Mouse (Mus musculus) ovary, postnatal 10 days (tissue): ENCODE data around the gene Micall1.

Source experiments
- DNase-seq: peaks from one replicate; pipeline ENCODE4 v3.0.0; 2022; ENCODE audit warnings: low spot score

Micall1 gene

DNA sequence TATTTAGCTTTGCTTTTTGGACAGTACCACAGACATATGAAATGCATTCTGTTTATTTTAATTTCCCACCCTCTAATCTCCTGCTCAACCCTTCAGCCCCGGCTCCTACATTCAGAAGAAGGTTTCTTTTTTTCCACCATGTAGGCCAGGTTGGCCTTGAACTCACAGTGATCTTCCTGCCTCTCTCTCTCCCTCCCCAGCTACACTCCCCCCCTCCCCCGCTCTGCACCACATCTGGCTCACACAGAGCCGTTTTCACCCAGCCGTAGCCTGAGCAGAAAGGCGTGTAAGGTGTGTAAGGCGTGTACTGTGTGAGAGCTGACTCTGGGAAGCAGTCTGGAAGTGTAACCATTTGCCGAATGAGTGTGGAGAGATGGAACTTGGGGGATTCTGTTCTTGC lies 20.6 kb downstream of the Micall1 start:
- DNase-seq, result no peak

DNA sequence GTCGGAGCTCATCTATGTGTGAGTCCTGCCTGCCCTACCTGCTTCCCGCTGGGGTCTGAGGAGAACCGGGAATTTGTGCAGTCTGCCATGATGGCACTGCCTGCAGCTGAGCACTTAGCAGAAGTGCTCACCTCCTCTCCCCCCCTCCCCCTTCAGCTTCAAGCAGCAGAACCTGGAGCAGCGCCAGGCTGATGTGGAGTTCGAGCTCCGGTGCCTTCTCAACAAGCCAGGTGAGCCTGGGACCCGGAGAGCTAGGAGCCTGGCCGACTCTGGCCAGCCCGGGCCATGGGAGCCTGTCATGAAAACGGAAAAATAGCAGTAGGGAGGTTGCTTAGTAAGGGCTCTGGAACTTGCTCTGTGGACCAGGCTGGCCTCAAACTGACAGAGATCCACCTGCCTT lies 22.1 kb downstream of the Micall1 start:
- DNase-seq, result no peak

DNA sequence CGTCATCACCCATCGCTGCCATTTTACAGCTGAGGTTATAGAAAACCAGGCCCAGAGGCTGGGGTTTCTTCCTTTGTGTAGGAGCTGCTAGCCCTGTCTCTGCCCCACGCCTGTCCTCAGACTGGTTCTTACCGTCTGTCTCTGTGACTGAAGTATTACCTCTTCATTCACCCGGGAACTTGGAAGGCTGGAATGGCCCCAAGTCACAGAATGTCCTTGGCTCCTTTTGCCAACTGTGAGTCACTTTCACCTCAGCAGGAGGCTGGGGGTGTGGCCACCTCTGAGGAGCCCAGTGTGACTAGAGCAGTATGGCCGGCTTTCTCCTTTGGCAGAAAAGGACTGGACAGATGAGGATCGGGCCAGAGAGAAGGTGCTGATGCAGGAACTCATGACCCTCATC lies 22.7 kb downstream of the Micall1 start:
- DNase-seq, result no peak

- DNase-seq, result no peak
Observed at GRCm38 (mm10) chr15:79133191-79133661, 24.5 kb downstream of the Micall1 start.

- DNase-seq, result no peak
Observed at GRCm38 (mm10) chr15:79134496-79135270, 26.0 kb downstream of the Micall1 start.

- DNase-seq, result no peak
Observed at GRCm38 (mm10) chr15:79135332-79135731, 26.6 kb downstream of the Micall1 start.

DNA sequence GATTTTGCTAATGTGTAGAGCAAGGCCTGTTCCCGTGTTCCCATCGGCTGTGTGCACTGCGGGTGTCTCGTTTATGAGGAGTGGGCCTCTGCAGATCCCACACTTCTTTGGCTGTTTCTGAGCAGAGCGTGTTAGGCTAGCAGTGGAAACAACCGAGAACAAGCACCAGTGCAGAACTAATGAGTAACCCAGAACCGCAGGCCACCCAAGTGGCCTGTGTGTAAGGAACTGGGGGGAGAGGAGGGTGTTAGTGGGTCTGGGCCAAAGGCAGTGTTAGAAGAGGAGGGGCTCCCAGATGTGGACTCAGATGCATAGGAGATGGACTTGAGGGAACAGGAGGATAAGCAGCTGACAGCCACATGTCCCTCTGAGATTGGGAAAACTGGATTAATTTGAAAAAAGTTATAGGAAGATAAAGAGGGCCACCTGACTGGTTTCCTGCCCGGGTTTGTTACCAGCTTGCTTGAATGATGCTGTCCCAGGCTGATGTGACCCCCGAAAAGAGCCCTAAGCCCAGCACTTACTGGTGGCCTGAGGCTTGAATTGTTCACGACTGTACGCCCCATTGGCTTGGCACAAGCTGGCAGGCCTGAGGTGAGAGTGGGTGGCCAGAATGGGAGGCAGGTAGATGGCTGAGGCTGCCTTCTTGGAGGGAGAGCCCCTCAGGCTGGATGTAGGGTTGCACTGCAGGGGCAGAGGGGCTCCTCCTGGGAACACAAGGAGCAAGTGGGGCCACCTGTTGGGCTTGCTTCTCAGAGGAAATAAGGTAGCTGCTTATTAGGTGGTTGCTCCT lies 27.3 kb downstream of the Micall1 start:
- DNase-seq, result no peak

- DNase-seq, result no peak
Observed at GRCm38 (mm10) chr15:79139640-79140039, 30.9 kb downstream of the Micall1 start.

GRCm38 (mm10) chr15:79140866-79141565 lies 32.3 kb downstream of the Micall1 start, which contains the start of the genes Polr2f and 1700088E04Rik:
Polr2f (plus strand) TSS chr15:79141009.
1700088E04Rik (minus strand) TSS chr15:79141253.
- DNase-seq, result peak; percentile 94

GRCm38 (mm10) chr15:79141566-79141917 lies 32.8 kb downstream of the Micall1 start:
- no peak for DNase-seq

- DNase-seq, result no peak
Observed at GRCm38 (mm10) chr15:79143316-79143715, 34.6 kb downstream of the Micall1 start.

DNA sequence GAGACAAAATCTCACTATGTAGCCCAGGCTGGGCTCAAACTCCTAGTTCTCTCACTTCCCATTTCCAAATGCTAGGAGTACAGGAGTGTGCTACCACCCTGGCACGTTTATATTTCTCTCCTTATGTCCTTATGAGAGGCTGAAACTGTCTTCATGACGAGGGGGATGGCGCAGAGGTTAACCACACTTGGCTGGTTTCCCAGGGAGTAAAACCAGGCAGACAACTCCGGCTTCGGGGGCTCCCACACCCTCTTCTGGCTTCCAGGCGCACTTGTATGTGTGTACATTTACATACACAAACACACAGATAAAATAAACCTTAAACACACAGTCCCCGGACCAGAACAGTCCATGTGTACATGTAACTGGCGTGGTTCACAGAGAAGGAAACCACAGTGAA lies 35.3 kb downstream of the Micall1 start:
- no peak for DNase-seq

GRCm38 (mm10) chr15:79145522-79145921 lies 36.8 kb downstream of the Micall1 start:
- DNase-seq, result no peak

DNA sequence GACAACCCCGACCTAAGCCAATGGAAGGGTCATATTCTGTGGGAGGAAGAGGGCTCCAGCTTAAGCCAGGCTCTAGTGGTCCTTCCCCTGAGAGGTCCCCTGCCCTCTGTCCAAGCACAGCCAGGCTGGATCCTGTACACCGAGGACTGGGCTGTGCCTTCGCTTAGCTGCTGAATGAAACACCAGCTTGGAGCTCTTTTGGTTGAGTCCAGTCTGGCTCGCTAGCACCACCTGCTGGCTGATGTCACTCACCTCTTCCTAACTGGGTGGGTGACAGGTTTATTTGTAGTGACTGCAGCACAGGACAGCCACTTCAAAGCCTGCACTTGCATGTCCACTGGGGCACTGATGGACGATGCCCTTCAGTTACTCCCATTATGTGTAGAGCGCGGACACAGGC lies 39.8 kb downstream of the Micall1 start:
- peak; percentile 76 for DNase-seq

GRCm38 (mm10) chr15:79151881-79152280 lies 43.2 kb downstream of the Micall1 start:
- DNase-seq, result no peak

GRCm38 (mm10) chr15:79152709-79153108 lies 44.0 kb downstream of the Micall1 start:
- no peak for DNase-seq

DNA sequence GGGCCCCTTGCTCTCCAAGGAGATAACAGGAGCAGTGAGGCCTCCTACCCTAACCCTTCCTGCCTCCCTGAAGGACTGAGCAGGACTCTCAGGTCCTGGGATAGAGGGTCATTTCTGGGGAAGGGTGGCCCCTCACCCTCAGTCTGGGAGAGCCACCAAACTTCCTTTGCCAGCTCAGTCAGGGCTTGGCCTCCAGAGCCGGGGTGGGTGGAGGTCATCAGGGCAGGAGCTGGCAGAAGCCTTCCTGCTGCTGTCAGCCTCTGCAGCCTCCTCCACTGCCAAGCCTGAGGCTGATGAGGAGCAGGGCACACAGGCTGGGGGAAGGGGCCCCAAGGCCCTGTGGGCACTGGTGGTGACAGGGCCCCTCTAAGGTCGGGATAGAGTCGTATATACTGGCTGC lies 46.9 kb downstream of the Micall1 start:
- no peak for DNase-seq

DNA sequence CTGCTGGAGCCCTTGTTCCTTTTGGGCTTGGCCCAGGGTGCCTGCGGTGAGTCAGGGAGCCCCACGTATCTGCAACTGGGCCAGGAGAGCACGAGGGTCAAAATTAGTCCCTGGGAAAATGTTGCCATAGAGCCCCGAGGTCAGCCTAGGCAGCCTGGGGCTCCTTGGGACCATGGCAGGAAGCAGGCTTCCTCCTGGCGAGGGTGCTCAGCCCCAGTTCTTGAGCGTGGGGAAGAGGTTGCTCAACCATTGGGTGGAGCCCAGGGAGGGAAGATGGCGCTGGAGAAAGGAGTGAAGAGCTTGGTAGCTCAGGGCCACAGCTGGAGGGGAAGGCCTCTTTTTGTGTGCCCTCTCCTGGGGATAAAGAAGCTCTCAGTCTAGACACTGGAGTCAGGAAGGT lies 53.6 kb downstream of the Micall1 start:
- no peak for DNase-seq

- DNase-seq, result no peak
Observed at GRCm38 (mm10) chr15:79162822-79163221, 54.1 kb downstream of the Micall1 start.

GRCm38 (mm10) chr15:79164251-79164650 lies 55.6 kb downstream of the Micall1 start:
- DNase-seq, result no peak

GRCm38 (mm10) chr15:79165140-79165539 lies 56.4 kb downstream of the Micall1 start, which contains the start of gene Sox10:
Sox10 (minus strand) TSS chr15:79165240.
- DNase-seq, result no peak

GRCm38 (mm10) chr15:79166712-79167111 lies 58.0 kb downstream of the Micall1 start:
- no peak for DNase-seq
